Mouse (Mus musculus): ENCODE data around the gene Zfpm1.

DNA sequence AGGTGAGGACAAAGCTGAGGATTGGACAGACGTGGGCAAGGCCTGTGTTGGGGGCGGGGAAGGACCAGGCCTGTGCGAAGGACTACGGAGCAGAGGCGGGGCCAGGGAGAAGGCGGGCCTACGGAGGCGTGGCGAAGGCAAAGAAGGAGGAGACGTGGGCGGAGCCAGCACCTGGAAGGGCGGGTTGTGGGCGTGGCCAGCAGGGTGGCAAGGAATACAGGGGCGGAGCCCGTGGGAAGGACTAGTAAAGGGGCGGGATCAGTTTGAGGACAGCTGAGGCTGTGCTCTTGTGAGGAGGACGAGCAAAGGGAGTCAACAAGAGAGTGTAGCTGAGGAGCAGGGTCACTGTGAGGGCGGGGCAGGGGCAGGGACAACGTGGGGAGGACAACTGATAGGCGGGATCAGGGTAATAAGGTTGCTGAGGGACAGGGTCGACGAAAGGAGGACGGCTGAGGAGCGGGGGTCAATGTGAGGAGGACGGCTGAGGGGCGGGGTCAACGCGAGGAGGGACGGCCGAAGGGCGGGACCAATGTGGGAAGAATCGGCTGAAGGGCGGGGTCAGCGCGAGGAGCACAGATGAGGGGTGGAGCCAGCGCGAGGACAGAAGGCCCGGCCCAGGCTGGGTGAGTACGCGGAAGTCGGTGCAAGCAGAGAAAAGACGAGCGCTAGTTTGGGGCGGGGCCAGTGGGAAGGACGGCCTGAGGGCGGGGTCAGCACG is 465 bp upstream of the Zfpm1 start:
- TF ChIP-seq POLR2A (IDR thresholded peaks at IDR 0.05; ENCODE audit: borderline replicate concordance, low read depth, low read length), result no peak
- no peak for TF ChIP-seq CTCF (IDR thresholded peaks at IDR 0.05; ENCODE audit: low read depth, low read length)

Measured in bone marrow macrophage, adult 2 months (primary cell).